Mouse (Mus musculus) intestine, embryonic 16.5 days (tissue): ENCODE measurements at regions not wholly inside any gene's neighbourhood (a gene's known extent, or its start where the extent isn't known, plus 50 kb on each side); places are given as distances from the start of the nearest gene placed in this dataset.

Source experiments
- ATAC-seq: fragments of 200-750 bp; cut with Nextera tagmentation; 2 replicates; pipeline ENCODE4 v1.8.0; 2017; ENCODE audit warnings: moderate TSS enrichment, moderate library complexity
- H3K27ac ChIP-seq: fragments of 300-500 bp; sonication (generic); 2 replicates; pipeline ENCODE4 v1.5.1; 2014; ENCODE audit warnings: mild to moderate bottlenecking, low read length
- H3K27me3 ChIP-seq: fragments of 300-500 bp; sonication (generic); replicated peaks from 2 replicates; pipeline ENCODE4 v1.6.1; 2014; ENCODE audit warnings: low read length, control low read depth, mixed read lengths; ENCODE audit not compliant: control insufficient read depth, insufficient read depth
- H3K36me3 ChIP-seq: fragments of 300-500 bp; sonication (generic); 2 replicates; pipeline ENCODE4 v1.6.1; 2014; ENCODE audit warnings: low read length, control low read depth; ENCODE audit not compliant: control insufficient read depth, insufficient read depth
- H3K4me1 ChIP-seq: fragments of 300-500 bp; sonication (generic); 2 replicates; pipeline ENCODE4 v1.6.1; 2014; ENCODE audit warnings: low read length, control low read depth, mixed read lengths; ENCODE audit not compliant: control insufficient read depth, insufficient read depth
- H3K4me2 ChIP-seq: fragments of 300-500 bp; sonication (generic); 2 replicates; pipeline ENCODE4 v1.6.1; 2014; ENCODE audit warnings: low read depth, low read length, control low read depth
- H3K4me3 ChIP-seq: fragments of 300-500 bp; sonication (generic); 2 replicates; pipeline ENCODE4 v1.5.1; 2014; ENCODE audit warnings: mild to moderate bottlenecking, low read length
- H3K9ac ChIP-seq: fragments of 300-500 bp; sonication (generic); 2 replicates; pipeline ENCODE4 v1.6.1; 2014; ENCODE audit warnings: low read depth, low read length
- H3K9me3 ChIP-seq: fragments of 300-500 bp; sonication (generic); 2 replicates; pipeline ENCODE4 v1.6.1; 2016; ENCODE audit warnings: low read length, control low read depth; ENCODE audit not compliant: control insufficient read depth
- WGBS: fragments of 180-500 bp; shearing (Covaris S2); extraction: QIAGEN DNeasy Blood & Tissue Kit; methylation state at CpG from one replicate; pipeline ENCODE4 v1.1.7; 2014; 5-methylcytosine and 5-hydroxymethylcytosine counted together

GRCm38 (mm10) chr5:44943023-44943921 is 143.8 kb upstream of the Ldb2 start:
- peak overlapping the region; percentile 18; the same call in 1 of the 2 replicates for H3K27ac ChIP-seq
- no peaks in the 10 kb centered on the region for H3K27me3 ChIP-seq
- no peak overlapping the region for H3K9ac ChIP-seq
- no peak overlapping the region for H3K4me2 ChIP-seq
- H3K4me1 ChIP-seq, result peaks cover 6% of the 10 kb centered on the region; the same call in 1 of the 2 replicates
- WGBS, result 34% methylated on average over 7 of the region's 7 CpGs
- no peaks in the 10 kb centered on the region for H3K9me3 ChIP-seq
- H3K36me3 ChIP-seq, result no peaks in the 10 kb centered on the region
- H3K4me3 ChIP-seq, result no peak overlapping the region
- peak; percentile 59 for ATAC-seq

- Histone ChIP-seq H3K4me1 (peaks cover 6% of the 10 kb centered on the region; the same call in 1 of the 2 replicates), H3K9me3 (no peaks in the 10 kb centered on the region), H3K27me3 (no peaks in the 10 kb centered on the region), H3K4me3 (no peak overlapping the region), H3K36me3 (no peaks in the 10 kb centered on the region), H3K27ac (no peak overlapping the region), H3K9ac (no peak overlapping the region), H3K4me2 (no peak overlapping the region)
- 43% methylated on average over 2 of the region's 2 CpGs for WGBS
- ATAC-seq, result no peak
These were observed 143.1 kb upstream of the Ldb2 start for GRCm38 (mm10) chr5:44942575-44942974.

GRCm38 (mm10) chr5:44925476-44925875 is 126.0 kb upstream of the Ldb2 start:
- Histone ChIP-seq H3K4me2 (no peak overlapping the region), H3K4me1 (no peaks in the 10 kb centered on the region), H3K4me3 (no peak overlapping the region), H3K9ac (no peak overlapping the region), H3K27ac (no peak overlapping the region), H3K27me3 (no peaks in the 10 kb centered on the region), H3K36me3 (no peaks in the 10 kb centered on the region), H3K9me3 (no peaks in the 10 kb centered on the region)
- 39% methylated on average over 2 of the region's 2 CpGs for WGBS
- ATAC-seq, result no peak

- 33% methylated on average over 2 of the region's 2 CpGs for WGBS
- H3K9me3 ChIP-seq, result no peaks in the 10 kb centered on the region
- H3K4me1 ChIP-seq, result no peaks in the 10 kb centered on the region
- no peaks in the 10 kb centered on the region for H3K27me3 ChIP-seq
- H3K36me3 ChIP-seq, result no peaks in the 10 kb centered on the region
- H3K4me2 ChIP-seq, result no peak overlapping the region
- no peak overlapping the region for H3K9ac ChIP-seq
- H3K4me3 ChIP-seq, result no peak overlapping the region
- ATAC-seq, result no peak
- no peak overlapping the region for H3K27ac ChIP-seq
These were observed 122.8 kb upstream of the Ldb2 start for GRCm38 (mm10) chr5:44922129-44922775.

GRCm38 (mm10) chr5:44917816-44918213 is 118.3 kb upstream of the Ldb2 start:
- Histone ChIP-seq H3K4me3 (no peak overlapping the region), H3K36me3 (no peaks in the 10 kb centered on the region), H3K4me2 (no peak overlapping the region), H3K27me3 (no peaks in the 10 kb centered on the region), H3K27ac (no peak overlapping the region), H3K4me1 (no peaks in the 10 kb centered on the region), H3K9me3 (no peaks in the 10 kb centered on the region), H3K9ac (no peak overlapping the region)
- WGBS, result 90% methylated on average over 6 of the region's 6 CpGs
- ATAC-seq, result no peak

GRCm38 (mm10) chr5:44917173-44917815 is 117.8 kb upstream of the Ldb2 start:
- no peak overlapping the region for H3K4me3 ChIP-seq
- H3K4me1 ChIP-seq, result no peaks in the 10 kb centered on the region
- H3K9ac ChIP-seq, result no peak overlapping the region
- WGBS, result 64% methylated on average over 16 of the region's 16 CpGs
- H3K27me3 ChIP-seq, result no peaks in the 10 kb centered on the region
- H3K9me3 ChIP-seq, result no peaks in the 10 kb centered on the region
- ATAC-seq, result no peak
- no peak overlapping the region for H3K27ac ChIP-seq
- no peaks in the 10 kb centered on the region for H3K36me3 ChIP-seq
- no peak overlapping the region for H3K4me2 ChIP-seq

- 45% methylated on average over 6 of the region's 6 CpGs for WGBS
- Histone ChIP-seq H3K4me1 (no peaks in the 10 kb centered on the region), H3K27me3 (no peaks in the 10 kb centered on the region), H3K27ac (no peak overlapping the region), H3K4me2 (no peak overlapping the region), H3K9me3 (no peaks in the 10 kb centered on the region), H3K36me3 (no peaks in the 10 kb centered on the region), H3K9ac (no peak overlapping the region), H3K4me3 (no peak overlapping the region)
- ATAC-seq, result no peak
These were observed 103.1 kb upstream of the Ldb2 start for GRCm38 (mm10) chr5:44902541-44902940.

- H3K4me3 ChIP-seq, result no peak overlapping the region
- H3K27me3 ChIP-seq, result no peaks in the 10 kb centered on the region
- no peaks in the 10 kb centered on the region for H3K4me1 ChIP-seq
- H3K4me2 ChIP-seq, result no peak overlapping the region
- H3K36me3 ChIP-seq, result no peaks in the 10 kb centered on the region
- no peak overlapping the region for H3K27ac ChIP-seq
- peak; percentile 80 for ATAC-seq
- H3K9me3 ChIP-seq, result no peaks in the 10 kb centered on the region
- no peak overlapping the region for H3K9ac ChIP-seq
- 66% methylated on average over 4 of the region's 4 CpGs for WGBS
These were observed 87.1 kb upstream of the Ldb2 start for GRCm38 (mm10) chr5:44886566-44887070.

- 47% methylated on average over 3 of the region's 3 CpGs for WGBS
- ATAC-seq, result no peak
- H3K27ac ChIP-seq, result peak overlapping the region; percentile 46; the same call in 1 of the 2 replicates
These were observed 77.5 kb upstream of the Ldb2 start for GRCm38 (mm10) chr5:44876946-44877345.

More at GRCm38 (mm10) chr5:44876946-44877345, 77.5 kb upstream of the Ldb2 start:
- Histone ChIP-seq H3K36me3 (no peaks in the 10 kb centered on the region), H3K27me3 (no peaks in the 10 kb centered on the region), H3K4me2 (no peak overlapping the region), H3K9me3 (no peaks in the 10 kb centered on the region), H3K9ac (no peak overlapping the region), H3K4me3 (no peak overlapping the region), H3K4me1 (0 out of 2 replicates have a peak, but pooled peaks cover 3% of the 10 kb centered on the region)
